Mouse (Mus musculus) E14TG2a.4 (cell line): ENCODE results near the gene Nmu.

Source experiments
- CTCF ChIP-seq: conservative IDR thresholded peaks from 2 replicates; pipeline ENCODE4 v1.5.1; 2014; ENCODE audit warnings: low read length
- NANOG ChIP-seq: IDR thresholded peaks from 2 replicates; pipeline ENCODE4 v1.6.1; 2014; ENCODE audit warnings: borderline replicate concordance, low read length, mixed read lengths

- TF ChIP-seq CTCF (no peak), NANOG (no peak)
Observed at GRCm38 (mm10) chr5:76333833-76334232, 29.8 kb downstream of the Nmu start.
